Mouse (Mus musculus) adrenal gland, adult 2 months (tissue): ENCODE measurements around the gene Amotl2. TPM values are rescaled to one million over a fixed set of nuclear protein-coding genes. Genes with fewer than 3 reads are reported as not detected.

ENCODE experiments used
- DNase-seq: peaks from one replicate; pipeline ENCODE4 v3.0.0; 2021
- polyA plus RNA-seq: library from polyadenylated mRNA; depleted of rRNA; stranded (reverse); fragments of >200 nt; gene quantifications from 2 replicates; pipeline ENCODE4 v1.2.3, GENCODE M21; 2012; rRNA removed
- total RNA-seq, 2 experiments: library from RNA; stranded (reverse); gene quantifications; 2 replicates each; pipeline ENCODE4 v1.2.3; 2021

Amotl2 gene
- total and polyA plus RNA-seq, 3 experiments = 153 to 186 (median 154) TPM

DNA sequence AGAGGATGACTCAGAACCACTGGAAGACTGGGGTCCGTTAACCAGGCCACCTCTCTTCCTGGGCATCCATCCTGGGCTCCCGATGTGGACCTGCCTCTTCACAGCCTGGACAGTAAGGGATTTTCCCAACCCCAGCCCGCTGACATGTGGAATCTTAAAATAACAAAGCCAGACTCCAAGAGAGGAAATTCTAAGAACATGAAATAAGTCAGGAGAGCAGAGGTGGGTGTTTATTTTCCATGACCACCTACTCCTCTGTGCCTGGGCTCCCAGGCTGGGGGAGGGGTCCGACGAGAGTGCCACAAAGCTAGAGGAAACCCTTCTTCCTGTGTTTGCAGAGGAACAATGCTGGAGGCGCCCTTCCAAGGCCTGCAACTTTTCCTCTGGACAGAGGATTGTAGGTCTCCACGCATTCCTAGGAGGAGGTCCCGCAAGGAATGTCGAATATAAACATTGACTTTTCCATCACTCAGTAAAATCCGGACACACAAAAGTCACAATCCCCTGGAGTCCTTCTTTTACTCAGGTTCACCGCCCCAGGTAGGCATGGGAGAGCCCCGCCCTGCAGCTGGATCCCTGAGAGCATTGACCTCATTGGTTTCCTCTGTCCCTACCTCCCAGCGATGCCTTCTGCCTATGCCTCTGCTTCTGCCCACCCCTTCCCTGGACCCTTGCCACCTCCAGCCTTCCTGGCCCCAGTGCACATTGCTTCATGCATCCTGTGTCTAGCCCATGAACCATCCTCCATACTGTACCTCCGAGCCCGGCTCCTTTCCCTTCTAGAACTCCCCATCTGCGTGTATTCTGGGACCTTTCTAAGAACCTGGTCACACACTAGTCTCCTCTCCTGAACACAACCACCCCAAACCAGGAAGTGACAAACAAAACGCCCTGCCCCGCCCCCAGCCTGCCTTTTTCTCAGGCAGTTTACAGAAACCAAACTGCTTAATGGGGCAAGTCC, 61.4 kb downstream of the Amotl2 start:
- peak; percentile 68 for DNase-seq

DNA sequence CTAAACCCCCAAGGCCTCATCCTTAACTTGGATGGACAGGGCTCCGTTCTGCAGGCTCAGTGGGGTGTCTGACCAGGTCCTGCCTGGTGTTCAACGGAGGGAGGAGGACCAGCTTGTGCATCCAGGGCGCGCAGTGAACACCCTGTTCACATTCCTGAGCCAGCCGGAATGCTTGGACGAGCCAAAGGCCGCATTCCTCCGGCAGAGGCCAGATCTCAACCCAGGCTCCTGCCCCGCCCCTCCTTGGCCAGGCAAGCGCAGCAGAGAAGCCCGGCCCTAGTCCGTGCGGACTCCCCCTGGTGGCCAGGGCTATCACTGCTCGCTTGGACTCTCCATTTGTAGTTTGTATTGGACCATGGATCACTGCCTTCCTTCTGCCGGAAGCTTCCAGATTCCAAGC, 63.0 kb downstream of the Amotl2 start:
- DNase-seq = peak; percentile 98

Other genes with a start within 250 kb of the Amotl2 start
- 1 to 10 TPM in 1 of 2 experiments, under 1 TPM in 1; 0.26 to 1.1 TPM for gene Ky, start 210.9 kb upstream of the Amotl2 start, total RNA-seq
- gene Ky, start 210.9 kb upstream of the Amotl2 start, polyA plus RNA-seq = 0.40 and 0.63 TPM in 2 replicates
- 100 to 1,000 TPM; 386 to 423 TPM for gene Anapc13, start 90.4 kb upstream of the Amotl2 start, total RNA-seq
- 31.7 and 41.1 TPM in 2 replicates for gene Anapc13, start 90.4 kb upstream of the Amotl2 start, polyA plus RNA-seq
- 10 to 100 TPM; 26.8 to 41.6 TPM for gene Cep63, start 90.1 kb upstream of the Amotl2 start, total RNA-seq
- gene Cep63, start 90.1 kb upstream of the Amotl2 start, polyA plus RNA-seq = 2.6 TPM in 2 replicates
- 10 to 100 TPM; 53.8 to 71.2 TPM for gene Ryk, start 118.2 kb downstream of the Amotl2 start, total RNA-seq
- 28.6 and 30.7 TPM in 2 replicates for gene Ryk, start 118.2 kb downstream of the Amotl2 start, polyA plus RNA-seq